ENCODE assay signal across 7 mouse cellular contexts in the genomic region with DNA sequence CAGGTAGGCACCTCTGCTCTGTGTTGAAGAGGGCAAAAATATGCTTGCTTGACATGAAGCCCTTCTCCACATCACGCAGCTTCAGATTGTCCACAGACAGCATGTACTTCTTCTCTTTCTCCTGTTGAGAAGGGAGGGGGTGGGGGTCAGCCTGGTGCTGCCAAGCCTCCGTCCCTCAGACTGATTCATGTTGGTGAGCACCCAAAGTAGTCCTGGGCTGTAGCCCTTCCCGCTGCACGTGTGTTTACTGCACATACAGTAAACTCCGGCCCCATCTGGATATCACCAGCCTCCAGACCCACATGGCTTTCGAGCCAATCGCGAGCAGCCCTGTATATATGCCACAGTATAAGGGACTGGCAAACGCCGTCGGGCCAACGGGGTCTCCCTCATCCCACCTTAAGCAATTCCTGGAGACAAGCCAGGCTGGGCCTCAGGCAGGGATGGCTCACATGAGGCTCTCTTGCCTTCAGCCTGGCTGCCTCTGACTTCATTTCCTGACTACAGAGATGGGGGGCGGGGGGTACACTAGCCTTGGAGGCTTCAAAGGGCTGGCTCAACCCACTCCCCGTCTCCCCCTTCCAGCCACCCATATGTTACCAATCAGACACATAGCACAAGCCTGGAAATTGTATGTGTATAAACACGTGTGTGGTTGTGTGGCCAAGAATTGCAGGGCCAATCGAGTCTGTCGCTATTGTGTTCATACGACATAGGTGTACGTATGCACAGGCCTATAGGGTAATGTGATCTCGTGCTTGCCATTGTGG. TPM values are rescaled to one million over a fixed set of nuclear protein-coding genes. Genes with fewer than 3 reads are reported as not detected.
A peak's percentile ranks its signal among the peaks of the same experiment; 100 is the strongest.
DNase-seq lines count a peak whose midpoint lies in the region; ATAC-seq and TF ChIP-seq lines count a peak whose summit lies in the region.

No protein-coding gene starts in this region.

- H3K9ac ChIP-seq in forebrain, postnatal 0 days: no peak overlapping the region
- H3K9ac ChIP-seq in liver, embryonic 12.5 days: no peak overlapping the region

- WGBS in forebrain, postnatal 0 days: 65% methylated on average over 20 of the region's 20 CpGs
- WGBS in liver, embryonic 12.5 days (ENCODE audit: insufficient replicate concordance): 63% methylated on average over 20 of the region's 20 CpGs

- H3K9me3 ChIP-seq in forebrain, postnatal 0 days (ENCODE audit: low read length): no peaks in the 10 kb centered on the region
- no peaks in the 10 kb centered on the region for H3K9me3 ChIP-seq in liver, embryonic 12.5 days (replicated peaks)

- 0 out of 2 replicates have a peak, but pooled peaks have one; percentile 14 for ATAC-seq in forebrain, postnatal 0 days
- ATAC-seq in liver, embryonic 12.5 days: no peak
- no peak for ATAC-seq in activated CD4-positive, CD25-positive, alpha-beta regulatory T cell, adult 4 months

- no peaks in the 10 kb centered on the region for H3K4me1 ChIP-seq in forebrain, postnatal 0 days (ENCODE audit: insufficient read depth)
- H3K4me1 ChIP-seq in liver, embryonic 12.5 days: peaks cover 29% of the 10 kb centered on the region

- no peak for TF ChIP-seq CTCF in forebrain, postnatal 0 days (IDR thresholded peaks at IDR 0.05; ENCODE audit: low read depth)

- H3K4me2 ChIP-seq in forebrain, postnatal 0 days (ENCODE audit: low read depth): no peak overlapping the region
- H3K4me2 ChIP-seq in liver, embryonic 12.5 days: no peak overlapping the region

- H3K27me3 ChIP-seq in forebrain, postnatal 0 days (ENCODE audit: insufficient read depth, low read length): no peaks in the 10 kb centered on the region
- H3K27me3 ChIP-seq in liver, embryonic 12.5 days (replicated peaks): peaks cover 96% of the 10 kb centered on the region

- DNase-seq in kidney, postnatal 4 days: peak; percentile 52 to 67
- no peak for DNase-seq in kidney, adult 9 months
- DNase-seq in embryo, embryonic 11.5 days (ENCODE audit: low read depth, low spot score): peak; percentile 62
- DNase-seq in forebrain, postnatal 0 days: no peak
- no peak for DNase-seq in adrenal gland, adult 8-10 months

- H3K36me3 ChIP-seq in forebrain, postnatal 0 days (ENCODE audit: insufficient read depth): peaks cover 32% of the 10 kb centered on the region; the same call in 1 of the 2 replicates
- no peaks in the 10 kb centered on the region for H3K36me3 ChIP-seq in liver, embryonic 12.5 days

- H3K27ac ChIP-seq in forebrain, postnatal 0 days (ENCODE audit: low read depth, low read length): no peak overlapping the region
- H3K27ac ChIP-seq in liver, embryonic 12.5 days: peak overlapping the region; percentile 38; the same call in 1 of the 2 replicates

- H3K4me3 ChIP-seq in forebrain, postnatal 0 days (ENCODE audit: low read depth, low read length): no peak overlapping the region
- no peak overlapping the region for H3K4me3 ChIP-seq in liver, embryonic 12.5 days

RNA-seq across cellular contexts. Expression of gene Swi5, which starts 29.2 kb away (rescaled TPM):
- 290 and 323 TPM in 2 replicates for total RNA-seq in forebrain, postnatal 0 days (2014; rRNA removed)
- polyA plus RNA-seq in forebrain, postnatal 0 days (2015; fragmentation: Nextera tagmentation; extraction: Ambion mirVana): 407 and 445 TPM in 2 replicates
- polyA plus RNA-seq in liver, embryonic 12.5 days (2016; fragmentation: Nextera tagmentation; extraction: Ambion mirVana): 214 and 218 TPM in 2 replicates
- polyA plus RNA-seq in activated CD4-positive, CD25-positive, alpha-beta regulatory T cell, adult 4 months (2017; shearing (Covaris generic)): 100 to 1,000 TPM; 133 to 252 TPM
- total RNA-seq in adrenal gland, adult 8-10 months (2022): 100 to 1,000 TPM; 263 to 285 (median 273) TPM

RNA-seq across cellular contexts. Expression of gene Golga2, which starts 29.9 kb away (rescaled TPM):
- 62.2 and 64.4 TPM in 2 replicates for total RNA-seq in forebrain, postnatal 0 days (2014; rRNA removed)
- 16.3 and 22.1 TPM in 2 replicates for polyA plus RNA-seq in forebrain, postnatal 0 days (2015; fragmentation: Nextera tagmentation; extraction: Ambion mirVana)
- polyA plus RNA-seq in liver, embryonic 12.5 days (2016; fragmentation: Nextera tagmentation; extraction: Ambion mirVana): 13.0 and 14.4 TPM in 2 replicates
- polyA plus RNA-seq in activated CD4-positive, CD25-positive, alpha-beta regulatory T cell, adult 4 months (2017; shearing (Covaris generic)): 10 to 100 TPM; 14.9 to 18.3 TPM
- total RNA-seq in adrenal gland, adult 8-10 months (2022): 10 to 100 TPM; 68.4 to 97.0 (median 84.9) TPM

RNA-seq across cellular contexts. Expression of gene Ciz1, which starts 35.1 kb away (rescaled TPM):
- 62.6 and 78.2 TPM in 2 replicates for total RNA-seq in forebrain, postnatal 0 days (2014; rRNA removed)
- 51.5 and 52.9 TPM in 2 replicates for polyA plus RNA-seq in forebrain, postnatal 0 days (2015; fragmentation: Nextera tagmentation; extraction: Ambion mirVana)
- polyA plus RNA-seq in liver, embryonic 12.5 days (2016; fragmentation: Nextera tagmentation; extraction: Ambion mirVana): 24.8 and 27.1 TPM in 2 replicates
- 10 to 100 TPM; 38.8 to 51.6 TPM for polyA plus RNA-seq in activated CD4-positive, CD25-positive, alpha-beta regulatory T cell, adult 4 months (2017; shearing (Covaris generic))
- total RNA-seq in adrenal gland, adult 8-10 months (2022): 100 to 1,000 TPM in 1 of 4 experiments, 10 to 100 TPM in 3; 71.6 to 115 (median 85.4) TPM

RNA-seq across cellular contexts. Expression of gene Dnm1, which starts 36.1 kb away (rescaled TPM):
- total RNA-seq in forebrain, postnatal 0 days (2014; rRNA removed): 76.2 and 106 TPM in 2 replicates
- 47.9 and 71.6 TPM in 2 replicates for polyA plus RNA-seq in forebrain, postnatal 0 days (2015; fragmentation: Nextera tagmentation; extraction: Ambion mirVana)
- 2.4 and 3.1 TPM in 2 replicates for polyA plus RNA-seq in liver, embryonic 12.5 days (2016; fragmentation: Nextera tagmentation; extraction: Ambion mirVana)
- not detected for polyA plus RNA-seq in activated CD4-positive, CD25-positive, alpha-beta regulatory T cell, adult 4 months (2017; shearing (Covaris generic))
- total RNA-seq in adrenal gland, adult 8-10 months (2022): 10 to 100 TPM; 23.2 to 50.0 (median 34.4) TPM

RNA-seq across cellular contexts. Expression of gene Uck1, which starts 57.1 kb away (rescaled TPM):
- 121 and 134 TPM in 2 replicates for total RNA-seq in forebrain, postnatal 0 days (2014; rRNA removed)
- 92.7 and 105 TPM in 2 replicates for polyA plus RNA-seq in forebrain, postnatal 0 days (2015; fragmentation: Nextera tagmentation; extraction: Ambion mirVana)
- polyA plus RNA-seq in liver, embryonic 12.5 days (2016; fragmentation: Nextera tagmentation; extraction: Ambion mirVana): 39.9 and 42.0 TPM in 2 replicates
- 10 to 100 TPM; 30.4 to 34.4 TPM for polyA plus RNA-seq in activated CD4-positive, CD25-positive, alpha-beta regulatory T cell, adult 4 months (2017; shearing (Covaris generic))
- 100 to 1,000 TPM; 114 to 126 (median 125) TPM for total RNA-seq in adrenal gland, adult 8-10 months (2022)

Comparison
In these comparisons a context has a peak if more than half of its experiments do, and no peak if none do; other contexts are left out.
1. DNase-seq: peak in kidney, postnatal 4 days (2 of 2) and embryo, embryonic 11.5 days (single experiment); none in kidney, adult 9 months (single experiment), forebrain, postnatal 0 days (single experiment) and adrenal gland, adult 8-10 months (single experiment).